Mouse (Mus musculus): ENCODE measurements around the gene Cacna2d3. TPM values are rescaled to one million over a fixed set of nuclear protein-coding genes. Genes with fewer than 3 reads are reported as not detected.

The Cacna2d3 gene
- total RNA-seq, 1 experiment = 0.40 TPM

DNA sequence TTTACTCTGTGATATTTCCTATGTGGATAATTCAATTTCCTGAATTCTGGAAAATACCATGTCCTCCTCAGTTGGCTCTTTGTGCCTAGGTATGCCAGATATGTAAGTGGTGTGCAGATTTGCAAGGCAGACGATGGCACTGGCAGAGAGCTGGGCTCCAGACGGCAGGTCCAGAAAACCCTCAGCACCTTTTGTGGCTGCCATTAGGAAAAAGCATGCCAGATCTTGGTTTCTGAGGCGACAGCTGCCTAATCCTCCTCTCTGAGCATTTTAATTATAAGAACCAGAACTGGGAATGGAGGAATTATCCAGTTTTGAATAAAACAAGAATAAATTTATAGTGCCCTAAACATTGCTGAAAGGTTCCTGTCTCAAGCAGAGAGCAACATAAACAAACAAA is 767.1 kb downstream of the Cacna2d3 start:
- no peak overlapping the region for H3K27ac ChIP-seq (ENCODE audit: insufficient read depth, low read depth, low read length, poor library complexity, severe bottlenecking)
- H3K9me3 ChIP-seq (ENCODE audit: control insufficient read depth, insufficient read depth, low read depth, low read length) = no peaks in the 10 kb centered on the region
- no peak for TF ChIP-seq ZNF384 (IDR thresholded peaks at IDR 0.05; ENCODE audit: low read depth, low read length)
- TF ChIP-seq ZC3H11A (IDR thresholded peaks at IDR 0.05; ENCODE audit: borderline replicate concordance, low read depth, low read length) = no peak
- TF ChIP-seq MAFK (IDR thresholded peaks at IDR 0.05; ENCODE audit: insufficient read depth, low read depth, low read length) = no peak
- TF ChIP-seq HCFC1 (IDR thresholded peaks at IDR 0.05; ENCODE audit: borderline replicate concordance, insufficient read depth, low read length) = no peak
- TF ChIP-seq CHD2 (IDR thresholded peaks at IDR 0.05; ENCODE audit: low read depth, low read length) = no peak
- no peak overlapping the region for H3K9ac ChIP-seq (ENCODE audit: insufficient read depth, low read depth, low read length, poor library complexity, severe bottlenecking)
- H3K4me1 ChIP-seq (ENCODE audit: control insufficient read depth in 2 of 2, insufficient read depth in 2 of 2, low read length in 2 of 2, poor library complexity in 1 of 2) = peaks cover 0 to 2% of the 10 kb centered on the region in 2 experiments; a peak in 2 of 4 replicates
- no peak for DNase-seq (ENCODE audit: low read depth, low spot score)
- in situ Hi-C loops (cut with MboI; ENCODE audit: low sequenced_read_pairs in 2 of 2, unreplicated experiment in 2 of 2) = no loop called here
- H3K4me3 ChIP-seq (ENCODE audit: insufficient read depth in 1 of 2, low read depth in 1 of 2, low read length in 2 of 2, poor library complexity in 1 of 2, severe bottlenecking in 1 of 2) = no peak overlapping the region
- no peaks in the 10 kb centered on the region for H3K36me3 ChIP-seq (ENCODE audit: control insufficient read depth, insufficient read depth, low read length, poor library complexity, severe bottlenecking)

- no peak overlapping the region for H3K27ac ChIP-seq (ENCODE audit: insufficient read depth, low read depth, low read length, poor library complexity, severe bottlenecking)
- no peak overlapping the region for H3K4me3 ChIP-seq (ENCODE audit: insufficient read depth in 1 of 2, low read depth in 1 of 2, low read length in 2 of 2, poor library complexity in 1 of 2, severe bottlenecking in 1 of 2)
- H3K9me3 ChIP-seq (ENCODE audit: control insufficient read depth, insufficient read depth, low read depth, low read length) = no peaks in the 10 kb centered on the region
- TF ChIP-seq HCFC1 (IDR thresholded peaks at IDR 0.05; ENCODE audit: borderline replicate concordance, insufficient read depth, low read length) = no peak
- no peak for TF ChIP-seq CHD2 (IDR thresholded peaks at IDR 0.05; ENCODE audit: low read depth, low read length)
- TF ChIP-seq ZC3H11A (IDR thresholded peaks at IDR 0.05; ENCODE audit: borderline replicate concordance, low read depth, low read length) = no peak
- TF ChIP-seq ZNF384 (IDR thresholded peaks at IDR 0.05; ENCODE audit: low read depth, low read length) = no peak
- no peak for TF ChIP-seq MAFK (IDR thresholded peaks at IDR 0.05; ENCODE audit: insufficient read depth, low read depth, low read length)
- no peak overlapping the region for H3K9ac ChIP-seq (ENCODE audit: insufficient read depth, low read depth, low read length, poor library complexity, severe bottlenecking)
- in situ Hi-C loops (cut with MboI; ENCODE audit: low sequenced_read_pairs in 2 of 2, unreplicated experiment in 2 of 2) = no loop called here
- H3K4me1 ChIP-seq (ENCODE audit: control insufficient read depth in 2 of 2, insufficient read depth in 2 of 2, low read length in 2 of 2, poor library complexity in 1 of 2) = peaks cover 0 to 2% of the 10 kb centered on the region in 2 experiments; a peak in 1 of 4 replicates
- H3K36me3 ChIP-seq (ENCODE audit: control insufficient read depth, insufficient read depth, low read length, poor library complexity, severe bottlenecking) = no peaks in the 10 kb centered on the region
- DNase-seq (ENCODE audit: low read depth, low spot score) = no peak
Measured at GRCm38 (mm10) chr14:28954086-28954485, 767.6 kb downstream of the Cacna2d3 start.

- H3K4me3 ChIP-seq (ENCODE audit: insufficient read depth in 1 of 2, low read depth in 1 of 2, low read length in 2 of 2, poor library complexity in 1 of 2, severe bottlenecking in 1 of 2) = no peak overlapping the region
- no peak for TF ChIP-seq CHD2 (IDR thresholded peaks at IDR 0.05; ENCODE audit: low read depth, low read length)
- TF ChIP-seq ZNF384 (IDR thresholded peaks at IDR 0.05; ENCODE audit: low read depth, low read length) = no peak
- no peak for TF ChIP-seq MAFK (IDR thresholded peaks at IDR 0.05; ENCODE audit: insufficient read depth, low read depth, low read length)
- no peak for TF ChIP-seq ZC3H11A (IDR thresholded peaks at IDR 0.05; ENCODE audit: borderline replicate concordance, low read depth, low read length)
- no peak for TF ChIP-seq HCFC1 (IDR thresholded peaks at IDR 0.05; ENCODE audit: borderline replicate concordance, insufficient read depth, low read length)
- no peak overlapping the region for H3K27ac ChIP-seq (ENCODE audit: insufficient read depth, low read depth, low read length, poor library complexity, severe bottlenecking)
- in situ Hi-C loops (cut with MboI; ENCODE audit: low sequenced_read_pairs in 2 of 2, unreplicated experiment in 2 of 2) = no loop called here
- H3K9ac ChIP-seq (ENCODE audit: insufficient read depth, low read depth, low read length, poor library complexity, severe bottlenecking) = no peak overlapping the region
- peaks cover 0 to 2% of the 10 kb centered on the region in 2 experiments; a peak in 1 of 4 replicates for H3K4me1 ChIP-seq (ENCODE audit: control insufficient read depth in 2 of 2, insufficient read depth in 2 of 2, low read length in 2 of 2, poor library complexity in 1 of 2)
- H3K9me3 ChIP-seq (ENCODE audit: control insufficient read depth, insufficient read depth, low read depth, low read length) = no peaks in the 10 kb centered on the region
- no peaks in the 10 kb centered on the region for H3K36me3 ChIP-seq (ENCODE audit: control insufficient read depth, insufficient read depth, low read length, poor library complexity, severe bottlenecking)
- no peak for DNase-seq (ENCODE audit: low read depth, low spot score)
Measured at GRCm38 (mm10) chr14:28953409-28953808, 768.3 kb downstream of the Cacna2d3 start.

DNA sequence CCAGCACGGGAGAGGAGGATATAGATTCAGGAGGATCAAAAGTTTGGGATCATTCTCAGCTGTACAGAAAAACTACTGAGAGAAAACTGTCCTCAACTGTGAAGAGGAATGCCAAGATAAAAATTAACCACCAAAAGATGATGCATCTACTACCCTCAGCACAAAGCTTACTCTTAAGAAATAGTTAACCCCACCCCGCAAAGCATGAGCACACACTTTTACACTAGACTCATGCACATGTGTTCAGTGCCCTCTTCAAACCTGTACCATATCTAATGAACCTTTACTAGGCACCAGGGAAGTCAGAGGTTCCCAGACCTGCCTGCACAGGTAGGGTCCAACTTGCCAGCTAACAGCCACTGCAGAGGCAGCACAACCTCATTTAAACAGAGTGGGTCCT is 771.2 kb downstream of the Cacna2d3 start:
- no peaks in the 10 kb centered on the region for H3K9me3 ChIP-seq (ENCODE audit: control insufficient read depth, insufficient read depth, low read depth, low read length)
- H3K4me3 ChIP-seq (ENCODE audit: insufficient read depth in 1 of 2, low read depth in 1 of 2, low read length in 2 of 2, poor library complexity in 1 of 2, severe bottlenecking in 1 of 2) = no peak overlapping the region
- DNase-seq (ENCODE audit: low read depth, low spot score) = no peak
- H3K4me1 ChIP-seq (ENCODE audit: control insufficient read depth in 2 of 2, insufficient read depth in 2 of 2, low read length in 2 of 2, poor library complexity in 1 of 2) = peaks cover 0 to 2% of the 10 kb centered on the region in 2 experiments; a peak in 1 of 4 replicates
- H3K27ac ChIP-seq (ENCODE audit: insufficient read depth, low read depth, low read length, poor library complexity, severe bottlenecking) = no peak overlapping the region
- in situ Hi-C loops (cut with MboI; ENCODE audit: low sequenced_read_pairs in 2 of 2, unreplicated experiment in 2 of 2) = no loop called here
- H3K36me3 ChIP-seq (ENCODE audit: control insufficient read depth, insufficient read depth, low read length, poor library complexity, severe bottlenecking) = no peaks in the 10 kb centered on the region
- no peak overlapping the region for H3K9ac ChIP-seq (ENCODE audit: insufficient read depth, low read depth, low read length, poor library complexity, severe bottlenecking)
- TF ChIP-seq CHD2 (IDR thresholded peaks at IDR 0.05; ENCODE audit: low read depth, low read length) (no peak), HCFC1 (IDR thresholded peaks at IDR 0.05; ENCODE audit: borderline replicate concordance, insufficient read depth, low read length) (no peak), MAFK (IDR thresholded peaks at IDR 0.05; ENCODE audit: insufficient read depth, low read depth, low read length) (no peak), ZNF384 (IDR thresholded peaks at IDR 0.05; ENCODE audit: low read depth, low read length) (no peak)

DNA sequence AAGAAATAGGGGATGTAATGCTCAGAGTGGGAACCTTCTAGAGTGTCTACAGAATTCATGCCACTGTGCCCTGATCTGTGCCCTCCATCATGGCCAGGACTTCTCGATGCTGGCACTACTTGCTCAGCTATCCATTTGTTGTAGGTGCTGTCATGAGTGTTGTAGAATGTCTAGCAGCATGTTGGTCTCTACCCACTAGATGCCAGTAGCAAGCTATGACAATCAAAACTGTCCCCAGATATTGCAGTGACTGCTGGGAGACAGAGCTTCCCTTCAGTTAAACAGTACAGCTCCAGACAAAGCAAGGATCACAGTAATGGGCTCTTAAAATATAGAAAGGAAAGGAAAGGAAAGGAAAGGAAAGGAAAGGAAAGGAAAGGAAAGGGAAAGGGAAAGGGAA is 771.9 kb downstream of the Cacna2d3 start:
- Histone ChIP-seq H3K9me3 (ENCODE audit: control insufficient read depth, insufficient read depth, low read depth, low read length) (no peaks in the 10 kb centered on the region), H3K27ac (ENCODE audit: insufficient read depth, low read depth, low read length, poor library complexity, severe bottlenecking) (no peak overlapping the region), H3K36me3 (ENCODE audit: control insufficient read depth, insufficient read depth, low read length, poor library complexity, severe bottlenecking) (no peaks in the 10 kb centered on the region), H3K4me3 (ENCODE audit: insufficient read depth in 1 of 2, low read depth in 1 of 2, low read length in 2 of 2, poor library complexity in 1 of 2, severe bottlenecking in 1 of 2) (no peak overlapping the region), H3K9ac (ENCODE audit: insufficient read depth, low read depth, low read length, poor library complexity, severe bottlenecking) (no peak overlapping the region), H3K4me1 (ENCODE audit: control insufficient read depth in 2 of 2, insufficient read depth in 2 of 2, low read length in 2 of 2, poor library complexity in 1 of 2) (no peaks in the 10 kb centered on the region)
- no peak for TF ChIP-seq ZC3H11A (IDR thresholded peaks at IDR 0.05; ENCODE audit: borderline replicate concordance, low read depth, low read length)
- TF ChIP-seq ZNF384 (IDR thresholded peaks at IDR 0.05; ENCODE audit: low read depth, low read length) = no peak
- no peak for TF ChIP-seq HCFC1 (IDR thresholded peaks at IDR 0.05; ENCODE audit: borderline replicate concordance, insufficient read depth, low read length)
- TF ChIP-seq MAFK (IDR thresholded peaks at IDR 0.05; ENCODE audit: insufficient read depth, low read depth, low read length) = no peak
- no peak for TF ChIP-seq CHD2 (IDR thresholded peaks at IDR 0.05; ENCODE audit: low read depth, low read length)
- no peak for DNase-seq (ENCODE audit: low read depth, low spot score)
- in situ Hi-C loops (cut with MboI; ENCODE audit: low sequenced_read_pairs in 2 of 2, unreplicated experiment in 2 of 2) = no loop called here

Data from ES-E14 (cell line).